Mouse (Mus musculus): ENCODE results near the gene Negr1. TPM values are rescaled to one million over a fixed set of nuclear protein-coding genes. Genes with fewer than 3 reads are reported as not detected.

Gene Negr1
- polyA plus RNA-seq, 1 experiment from 2014 or later: 61.9 TPM

DNA sequence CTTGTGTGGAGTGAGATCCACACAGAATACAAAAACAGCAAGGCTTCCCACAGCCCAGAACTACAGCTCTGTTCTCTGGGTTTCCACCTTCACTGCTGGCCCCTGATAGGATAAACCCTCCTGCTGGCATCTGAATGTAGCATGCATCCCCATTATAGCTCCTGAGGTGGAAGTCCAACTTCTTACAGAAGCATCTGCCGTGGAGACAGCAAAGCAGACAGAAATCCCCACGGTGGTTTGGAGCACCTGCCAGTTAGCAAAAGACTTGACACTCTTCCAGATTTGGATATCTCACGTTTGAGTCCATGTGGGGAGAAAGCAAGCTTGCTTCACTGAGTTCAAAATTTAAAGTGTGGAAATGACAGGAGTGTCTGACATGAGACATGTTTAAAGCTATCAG, 290.3 kb downstream of the Negr1 start:
- H3K27me3 ChIP-seq (ENCODE audit: control insufficient read depth, insufficient read depth, low read length): no peaks in the 10 kb centered on the region
- no peaks in the 10 kb centered on the region for H3K36me3 ChIP-seq (ENCODE audit: control insufficient read depth, insufficient read depth, low read length)
- DNase-seq (no peak), ATAC-seq (ENCODE audit: low FRiP score, low TSS enrichment) (no peak)
- H3K27ac ChIP-seq (replicated peaks; ENCODE audit: low read depth, low read length): no peak overlapping the region
- no peaks in the 10 kb centered on the region for H3K4me1 ChIP-seq (ENCODE audit: control insufficient read depth, insufficient read depth, low read length)
- H3K4me3 ChIP-seq (replicated peaks; ENCODE audit: low read depth, low read length): no peak overlapping the region
- no peak overlapping the region for H3K9ac ChIP-seq (replicated peaks; ENCODE audit: low read length)
- 67% methylated on average over 3 of the region's 3 CpGs for WGBS
- H3K9me3 ChIP-seq (ENCODE audit: control insufficient read depth, low read length): no peaks in the 10 kb centered on the region
- H3K4me2 ChIP-seq (ENCODE audit: low read length): no peak overlapping the region

DNA sequence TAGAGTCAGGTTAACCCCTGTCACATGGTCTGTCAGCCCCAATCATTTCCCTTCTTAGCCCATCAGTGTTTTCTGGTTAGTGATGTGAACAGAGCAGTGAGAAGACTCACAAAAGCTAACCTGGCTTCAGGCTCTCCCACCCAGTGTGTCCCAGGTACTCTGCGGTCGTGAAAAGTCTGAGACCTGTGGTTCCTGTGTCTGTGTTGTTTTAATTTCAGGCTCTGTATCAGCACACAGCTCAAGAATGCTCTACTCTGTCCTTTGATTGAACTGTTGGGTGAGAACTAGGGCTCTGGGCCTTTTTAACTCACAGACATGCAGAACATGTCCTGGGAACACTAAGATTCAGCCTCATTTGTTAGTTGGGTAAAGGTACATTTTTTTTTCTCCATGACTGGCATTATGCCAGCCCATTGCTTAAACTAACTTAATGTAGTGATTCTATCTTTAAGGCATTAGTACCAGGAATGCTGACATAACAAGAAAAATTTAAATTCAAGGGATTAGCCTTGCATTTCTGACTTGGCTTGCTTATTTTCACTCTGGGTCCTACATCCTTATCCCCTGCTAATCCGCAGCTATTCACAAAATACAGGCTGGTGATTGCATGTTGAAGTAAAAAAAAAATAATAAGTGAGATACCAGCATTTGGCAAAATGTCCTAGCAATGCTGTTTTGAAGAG, 308.8 kb downstream of the Negr1 start:
- no peak overlapping the region for H3K9ac ChIP-seq (replicated peaks; ENCODE audit: low read length)
- ATAC-seq (ENCODE audit: low FRiP score, low TSS enrichment) (no peak), DNase-seq (peak; percentile 62)
- H3K9me3 ChIP-seq (ENCODE audit: control insufficient read depth, low read length): no peaks in the 10 kb centered on the region
- no peak overlapping the region for H3K4me3 ChIP-seq (replicated peaks; ENCODE audit: low read depth, low read length)
- no peaks in the 10 kb centered on the region for H3K27me3 ChIP-seq (ENCODE audit: control insufficient read depth, insufficient read depth, low read length)
- H3K27ac ChIP-seq (replicated peaks; ENCODE audit: low read depth, low read length): peak overlapping the region; percentile 70
- peaks cover 12% of the 10 kb centered on the region; the same call in 1 of the 2 replicates for H3K4me1 ChIP-seq (ENCODE audit: control insufficient read depth, insufficient read depth, low read length)
- WGBS: 43% methylated on average over 3 of the region's 3 CpGs
- H3K36me3 ChIP-seq (ENCODE audit: control insufficient read depth, insufficient read depth, low read length): no peaks in the 10 kb centered on the region
- H3K4me2 ChIP-seq (ENCODE audit: low read length): no peak overlapping the region

DNA sequence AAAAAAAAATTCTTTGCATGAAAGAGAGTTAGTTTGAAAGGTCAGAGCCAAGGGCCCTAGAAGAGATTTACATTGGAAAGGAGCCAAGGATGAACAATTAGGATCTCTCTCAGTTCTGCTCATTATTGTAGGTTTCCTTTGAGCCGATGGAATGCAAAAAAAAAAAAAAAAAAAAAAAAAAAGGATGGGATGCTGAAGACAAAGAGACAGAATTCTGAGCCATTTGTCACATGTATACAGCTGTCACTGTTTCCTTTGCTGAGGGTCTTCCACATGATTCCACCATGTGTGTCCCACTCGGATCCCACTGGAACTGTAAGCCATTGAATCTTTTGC, 309.3 kb downstream of the Negr1 start:
- no peak overlapping the region for H3K4me2 ChIP-seq (ENCODE audit: low read length)

DNA sequence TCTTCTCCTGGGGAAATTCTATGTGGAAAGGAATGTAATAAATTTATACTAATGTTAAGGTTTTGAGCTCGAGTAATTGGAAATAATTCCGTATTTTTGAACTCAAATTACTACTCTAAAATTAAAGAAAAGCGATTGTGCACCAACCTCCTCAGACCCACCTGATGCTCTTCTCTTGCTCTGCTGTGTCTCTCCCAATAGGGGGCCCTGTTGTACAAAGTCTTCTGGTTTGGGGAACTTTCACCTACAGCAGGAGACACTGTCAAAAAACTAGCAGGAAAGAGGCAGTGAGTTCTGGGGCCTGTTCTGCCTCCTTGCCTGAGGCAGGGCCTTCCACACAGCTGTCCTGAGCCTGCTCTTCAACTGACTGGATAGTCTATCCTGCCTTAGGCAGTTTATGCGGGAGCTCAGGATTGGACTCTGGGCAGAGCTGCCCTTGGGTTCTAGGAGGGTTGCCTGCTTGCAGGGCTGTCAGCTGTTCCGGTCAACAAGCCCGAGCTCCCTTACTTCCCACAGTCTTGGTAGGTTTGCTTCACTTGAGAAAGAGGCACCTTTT, 310.1 kb downstream of the Negr1 start:
- 81% methylated on average over 6 of the region's 6 CpGs for WGBS

More for the DNA sequence above, 309.3 kb downstream of the Negr1 start:
- no peaks in the 10 kb centered on the region for H3K27me3 ChIP-seq (ENCODE audit: control insufficient read depth, insufficient read depth, low read length)
- H3K36me3 ChIP-seq (ENCODE audit: control insufficient read depth, insufficient read depth, low read length): no peaks in the 10 kb centered on the region
- H3K4me1 ChIP-seq (ENCODE audit: control insufficient read depth, insufficient read depth, low read length): peaks cover 12% of the 10 kb centered on the region; the same call in 1 of the 2 replicates
- no peak overlapping the region for H3K4me3 ChIP-seq (replicated peaks; ENCODE audit: low read depth, low read length)
- H3K9ac ChIP-seq (replicated peaks; ENCODE audit: low read length): no peak overlapping the region
- H3K27ac ChIP-seq (replicated peaks; ENCODE audit: low read depth, low read length): peak overlapping the region; percentile 72
- WGBS: 14% methylated on average over 2 of the region's 2 CpGs
- no peak for DNase-seq
- peak; percentile 43; the same call in 1 of the 2 replicates for ATAC-seq (ENCODE audit: low FRiP score, low TSS enrichment)
- no peaks in the 10 kb centered on the region for H3K9me3 ChIP-seq (ENCODE audit: control insufficient read depth, low read length)

GRCm38 (mm10) chr3:156876551-156876950, 315.0 kb downstream of the Negr1 start:
- no peak for ATAC-seq (ENCODE audit: low FRiP score, low TSS enrichment)
- Histone ChIP-seq H3K4me3 (replicated peaks; ENCODE audit: low read depth, low read length) (no peak overlapping the region), H3K9me3 (ENCODE audit: control insufficient read depth, low read length) (no peaks in the 10 kb centered on the region), H3K4me1 (ENCODE audit: control insufficient read depth, insufficient read depth, low read length) (no peaks in the 10 kb centered on the region), H3K36me3 (ENCODE audit: control insufficient read depth, insufficient read depth, low read length) (no peaks in the 10 kb centered on the region), H3K4me2 (ENCODE audit: low read length) (no peak overlapping the region), H3K9ac (replicated peaks; ENCODE audit: low read length) (no peak overlapping the region), H3K27me3 (ENCODE audit: control insufficient read depth, insufficient read depth, low read length) (no peaks in the 10 kb centered on the region), H3K27ac (replicated peaks; ENCODE audit: low read depth, low read length) (no peak overlapping the region)
- WGBS: 86% methylated on average over 1 of the region's 1 CpGs
- no peak for DNase-seq

More for the DNA sequence above, 310.1 kb downstream of the Negr1 start:
- Histone ChIP-seq H3K9me3 (ENCODE audit: control insufficient read depth, low read length) (no peaks in the 10 kb centered on the region), H3K4me1 (ENCODE audit: control insufficient read depth, insufficient read depth, low read length) (peaks cover 12% of the 10 kb centered on the region; the same call in 1 of the 2 replicates), H3K4me2 (ENCODE audit: low read length) (no peak overlapping the region), H3K4me3 (replicated peaks; ENCODE audit: low read depth, low read length) (no peak overlapping the region), H3K27me3 (ENCODE audit: control insufficient read depth, insufficient read depth, low read length) (no peaks in the 10 kb centered on the region), H3K27ac (replicated peaks; ENCODE audit: low read depth, low read length) (0 out of 2 replicates have a peak overlapping the region, but pooled peaks have one; percentile 32), H3K9ac (replicated peaks; ENCODE audit: low read length) (no peak overlapping the region), H3K36me3 (ENCODE audit: control insufficient read depth, insufficient read depth, low read length) (no peaks in the 10 kb centered on the region)
- DNase-seq (no peak), ATAC-seq (ENCODE audit: low FRiP score, low TSS enrichment) (no peak)

- H3K4me2 ChIP-seq (ENCODE audit: low read length): no peak overlapping the region
- whole genome bisulfite sequencing: 74% methylated on average over 3 of the region's 3 CpGs
- ATAC-seq (ENCODE audit: low FRiP score, low TSS enrichment) (no peak), DNase-seq (no peak)
- H3K9me3 ChIP-seq (ENCODE audit: control insufficient read depth, low read length): no peaks in the 10 kb centered on the region
- H3K4me1 ChIP-seq (ENCODE audit: control insufficient read depth, insufficient read depth, low read length): no peaks in the 10 kb centered on the region
- no peak overlapping the region for H3K4me3 ChIP-seq (replicated peaks; ENCODE audit: low read depth, low read length)
- H3K27ac ChIP-seq (replicated peaks; ENCODE audit: low read depth, low read length): no peak overlapping the region
- no peaks in the 10 kb centered on the region for H3K27me3 ChIP-seq (ENCODE audit: control insufficient read depth, insufficient read depth, low read length)
- H3K36me3 ChIP-seq (ENCODE audit: control insufficient read depth, insufficient read depth, low read length): no peaks in the 10 kb centered on the region
- H3K9ac ChIP-seq (replicated peaks; ENCODE audit: low read length): no peak overlapping the region
These were observed 320.5 kb downstream of the Negr1 start for GRCm38 (mm10) chr3:156882129-156882528.

DNA sequence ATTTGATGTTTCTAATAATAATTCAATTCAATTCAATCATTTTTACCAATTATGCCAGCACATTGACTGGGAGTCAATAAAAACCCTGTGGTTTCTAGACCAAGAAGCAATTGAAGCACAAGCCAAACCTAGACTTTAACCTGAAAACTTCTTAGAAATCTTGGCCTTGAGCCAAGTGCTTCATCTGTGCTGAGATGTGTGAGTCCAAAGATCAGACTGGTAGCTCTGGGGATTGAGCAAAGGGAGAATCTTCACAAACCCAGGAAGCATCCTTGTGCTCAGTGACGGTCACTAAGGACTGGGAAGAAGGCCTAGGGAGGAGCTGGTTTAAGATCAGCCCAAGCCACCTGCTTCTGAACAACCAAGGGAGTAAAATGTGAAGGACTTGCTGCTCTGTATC, 322.3 kb downstream of the Negr1 start:
- Histone ChIP-seq H3K4me3 (replicated peaks; ENCODE audit: low read depth, low read length) (no peak overlapping the region), H3K27me3 (ENCODE audit: control insufficient read depth, insufficient read depth, low read length) (no peaks in the 10 kb centered on the region), H3K36me3 (ENCODE audit: control insufficient read depth, insufficient read depth, low read length) (no peaks in the 10 kb centered on the region), H3K4me1 (ENCODE audit: control insufficient read depth, insufficient read depth, low read length) (no peaks in the 10 kb centered on the region), H3K9ac (replicated peaks; ENCODE audit: low read length) (no peak overlapping the region), H3K4me2 (ENCODE audit: low read length) (no peak overlapping the region), H3K27ac (replicated peaks; ENCODE audit: low read depth, low read length) (no peak overlapping the region), H3K9me3 (ENCODE audit: control insufficient read depth, low read length) (no peaks in the 10 kb centered on the region)
- 78% methylated on average over 1 of the region's 1 CpGs for WGBS
- DNase-seq: no peak
- ATAC-seq (ENCODE audit: low FRiP score, low TSS enrichment): no peak

DNA sequence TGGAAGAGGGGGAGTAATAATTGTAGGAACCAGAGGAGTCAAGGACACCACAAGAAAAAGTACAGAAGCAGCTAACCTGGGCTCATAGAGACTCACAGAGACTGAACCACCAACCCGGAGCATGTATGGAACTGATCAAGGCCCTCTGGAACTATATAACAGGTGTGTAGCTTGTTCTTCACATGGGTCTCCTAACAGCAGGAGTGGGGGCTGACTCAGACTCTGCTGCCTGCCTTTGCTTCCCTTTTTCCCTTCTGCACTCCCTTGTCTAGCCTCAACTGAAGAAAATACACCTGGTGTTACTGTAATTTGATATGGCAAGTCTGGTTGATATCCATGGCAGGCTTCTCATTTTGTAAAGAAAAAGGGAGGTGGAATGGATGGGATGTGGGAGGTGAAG, 324.1 kb downstream of the Negr1 start:
- Histone ChIP-seq H3K27ac (replicated peaks; ENCODE audit: low read depth, low read length) (no peak overlapping the region), H3K4me2 (ENCODE audit: low read length) (no peak overlapping the region), H3K9ac (replicated peaks; ENCODE audit: low read length) (no peak overlapping the region), H3K9me3 (ENCODE audit: control insufficient read depth, low read length) (no peaks in the 10 kb centered on the region), H3K36me3 (ENCODE audit: control insufficient read depth, insufficient read depth, low read length) (no peaks in the 10 kb centered on the region), H3K27me3 (ENCODE audit: control insufficient read depth, insufficient read depth, low read length) (no peaks in the 10 kb centered on the region), H3K4me3 (replicated peaks; ENCODE audit: low read depth, low read length) (no peak overlapping the region), H3K4me1 (ENCODE audit: control insufficient read depth, insufficient read depth, low read length) (no peaks in the 10 kb centered on the region)
- 89% methylated on average over 1 of the region's 1 CpGs for WGBS
- DNase-seq (no peak), ATAC-seq (ENCODE audit: low FRiP score, low TSS enrichment) (no peak)

DNA sequence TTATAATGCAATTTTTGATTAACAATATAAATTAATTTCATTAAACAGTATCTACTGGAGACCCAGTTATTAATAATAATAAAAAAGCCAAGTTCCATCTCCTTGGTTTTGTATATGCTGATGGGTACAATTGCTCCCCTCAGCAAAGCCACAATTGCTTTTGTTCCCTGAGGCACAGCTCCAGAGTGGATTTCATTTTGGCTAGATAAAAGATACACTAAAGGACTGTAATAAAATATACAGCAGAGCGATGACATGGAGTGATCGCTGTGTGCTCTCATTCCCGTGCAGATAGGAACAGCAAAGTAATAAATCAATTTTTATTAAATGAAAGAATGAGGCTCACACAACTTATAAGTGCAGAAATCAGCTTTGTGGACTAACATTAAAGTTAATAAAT, 325.3 kb downstream of the Negr1 start:
- Histone ChIP-seq H3K4me3 (replicated peaks; ENCODE audit: low read depth, low read length) (no peak overlapping the region), H3K4me2 (ENCODE audit: low read length) (no peak overlapping the region), H3K36me3 (ENCODE audit: control insufficient read depth, insufficient read depth, low read length) (no peaks in the 10 kb centered on the region), H3K27ac (replicated peaks; ENCODE audit: low read depth, low read length) (no peak overlapping the region), H3K9ac (replicated peaks; ENCODE audit: low read length) (no peak overlapping the region), H3K4me1 (ENCODE audit: control insufficient read depth, insufficient read depth, low read length) (no peaks in the 10 kb centered on the region), H3K27me3 (ENCODE audit: control insufficient read depth, insufficient read depth, low read length) (no peaks in the 10 kb centered on the region), H3K9me3 (ENCODE audit: control insufficient read depth, low read length) (no peaks in the 10 kb centered on the region)
- 74% methylated on average over 3 of the region's 3 CpGs for WGBS
- no peak for ATAC-seq (ENCODE audit: low FRiP score, low TSS enrichment)
- DNase-seq: no peak
